Mouse (Mus musculus) cortical plate, adult 2 months (tissue): ENCODE measurements around the gene Mtcl1. TPM values are rescaled to one million over a fixed set of nuclear protein-coding genes. Genes with fewer than 3 reads are reported as not detected.

Experiments used
- H3K27ac ChIP-seq: fragments of 200-500 bp; 2 replicates; pipeline ENCODE4 v1.5.1; 2012; ENCODE audit warnings: low read length, control low read depth, inconsistent platforms; ENCODE audit not compliant: insufficient read depth
- H3K4me1 ChIP-seq: fragments of 200-500 bp; 2 replicates; pipeline ENCODE4 v1.6.1; 2011; ENCODE audit warnings: low read length; ENCODE audit not compliant: control insufficient read depth, insufficient read depth
- H3K4me3 ChIP-seq: fragments of 200-500 bp; 2 replicates; pipeline ENCODE4 v1.5.1; 2011; ENCODE audit warnings: mild to moderate bottlenecking, low read length, control low read depth; ENCODE audit not compliant: insufficient read depth
- CTCF ChIP-seq: fragments of 200-500 bp; IDR thresholded peaks from 2 replicates; pipeline ENCODE4 v1.5.1; 2011; ENCODE audit warnings: mild to moderate bottlenecking, control low read depth, low read length; ENCODE audit not compliant: insufficient read depth; ENCODE audit errors: extremely low read depth
- POLR2A ChIP-seq: fragments of 200-500 bp; IDR thresholded peaks from 2 replicates; pipeline ENCODE4 v1.6.1; 2011; ENCODE audit warnings: mild to moderate bottlenecking, low read length, control low read depth; ENCODE audit not compliant: insufficient read depth; ENCODE audit errors: extremely low read depth
- polyA plus RNA-seq: library from polyadenylated mRNA; depleted of rRNA; stranded (reverse); fragments of >200 nt; gene quantifications from 2 replicates; pipeline ENCODE4 v1.2.3, GENCODE M21; 2012

Gene Mtcl1
- polyA plus RNA-seq, 1 experiment: 47.8 TPM

DNA sequence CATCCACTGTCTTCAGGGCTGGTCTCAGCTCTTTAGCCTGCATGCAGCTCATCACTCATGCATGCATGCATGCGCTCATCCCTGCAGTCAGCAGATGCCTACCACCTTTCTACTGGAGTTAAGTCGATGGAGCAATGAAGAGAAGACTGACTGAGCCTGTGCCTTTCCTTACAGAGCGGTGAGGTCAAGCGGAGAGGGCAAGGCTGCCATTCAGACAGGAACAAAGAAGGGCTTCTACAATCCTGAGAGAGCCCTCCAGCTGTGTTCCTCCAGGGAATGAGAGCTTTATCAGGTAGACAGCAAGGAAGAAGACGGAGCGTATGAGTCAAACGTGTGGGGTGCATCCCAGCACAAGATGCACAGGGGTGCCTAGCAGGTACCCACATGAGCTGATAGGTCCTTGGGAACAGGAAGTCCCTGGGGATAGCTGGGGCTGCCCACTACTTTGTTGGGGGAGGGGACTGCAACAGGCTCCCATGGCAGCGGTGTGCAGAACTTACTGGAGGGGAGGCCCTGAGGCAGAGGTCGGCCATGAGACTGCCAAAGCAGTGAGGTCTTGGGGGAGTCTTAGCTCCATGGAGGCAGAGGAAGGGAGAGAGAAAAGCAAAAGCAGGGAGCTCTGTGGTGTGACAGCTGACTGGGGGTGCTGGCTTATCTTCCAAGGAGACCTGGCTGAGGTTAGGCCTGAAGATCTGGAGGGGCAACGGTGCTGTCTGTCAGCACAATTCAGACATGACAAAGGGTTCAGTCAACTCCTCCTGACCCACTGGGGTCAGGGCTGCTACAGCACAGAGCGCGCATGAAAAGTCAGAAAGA lies 37.2 kb downstream of the Mtcl1 start:
- TF ChIP-seq CTCF: no peak
- no peak for TF ChIP-seq POLR2A
- peaks cover 18% of the 10 kb centered on the region for H3K4me1 ChIP-seq

DNA sequence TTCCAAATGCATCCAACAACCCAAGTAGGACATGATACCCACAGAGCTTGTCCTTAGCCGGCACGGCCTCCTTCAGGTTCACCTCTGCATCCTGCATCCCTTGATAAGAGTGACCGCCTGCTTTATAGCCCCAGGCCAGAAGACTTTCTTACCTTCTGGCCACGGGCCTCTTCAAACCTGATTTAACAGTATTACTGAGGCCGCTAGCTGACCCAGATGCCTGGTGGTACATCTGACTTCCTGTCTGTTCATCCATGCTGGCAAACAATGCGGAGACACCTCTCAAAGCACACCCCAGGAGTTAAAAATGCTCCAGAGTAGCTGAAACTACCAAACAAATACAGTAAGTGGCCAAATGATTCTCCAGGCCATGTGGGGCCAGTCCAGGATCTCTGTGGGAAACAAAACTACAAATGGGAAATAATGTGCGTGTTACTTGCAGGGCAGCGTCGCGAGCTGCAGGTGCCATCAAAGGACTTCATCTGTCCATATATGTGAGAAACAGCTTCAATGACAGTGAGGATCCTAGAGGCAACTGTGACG lies 38.6 kb downstream of the Mtcl1 start:
- TF ChIP-seq CTCF (no peak), POLR2A (no peak)
- Histone ChIP-seq H3K4me3 (no peak overlapping the region), H3K4me1 (peaks cover 16% of the 10 kb centered on the region), H3K27ac (no peak overlapping the region)

More for the DNA sequence above, 37.2 kb downstream of the Mtcl1 start:
- Histone ChIP-seq H3K27ac (no peak overlapping the region), H3K4me3 (no peak overlapping the region)

DNA sequence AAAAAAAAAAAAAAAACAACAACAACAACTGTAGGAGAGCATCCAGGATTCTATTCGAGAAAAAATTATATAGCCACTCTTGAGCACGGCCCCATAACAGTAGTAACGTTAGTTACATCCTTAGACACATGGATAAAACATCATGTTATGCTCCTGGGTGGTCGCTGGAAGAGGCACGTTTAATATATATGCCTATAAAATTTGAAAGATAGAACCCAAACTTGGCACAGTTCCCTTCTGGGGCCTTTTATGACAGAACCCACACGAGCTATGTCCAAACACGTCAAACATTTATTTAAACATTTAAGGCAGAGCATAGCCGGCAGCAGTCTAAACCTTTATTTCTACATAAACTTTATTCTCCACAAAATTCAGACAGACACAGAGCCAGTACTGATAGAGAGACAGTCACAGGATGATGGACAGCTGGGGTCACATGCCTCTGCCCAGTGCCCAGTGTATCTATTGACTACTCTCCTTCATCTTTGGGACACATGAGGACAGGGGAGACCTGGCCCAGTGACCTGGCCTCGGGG lies 40.4 kb downstream of the Mtcl1 start:
- TF ChIP-seq CTCF: no peak
- TF ChIP-seq POLR2A: no peak
- H3K4me3 ChIP-seq: no peak overlapping the region
- no peak overlapping the region for H3K27ac ChIP-seq
- H3K4me1 ChIP-seq: peaks cover 22% of the 10 kb centered on the region

DNA sequence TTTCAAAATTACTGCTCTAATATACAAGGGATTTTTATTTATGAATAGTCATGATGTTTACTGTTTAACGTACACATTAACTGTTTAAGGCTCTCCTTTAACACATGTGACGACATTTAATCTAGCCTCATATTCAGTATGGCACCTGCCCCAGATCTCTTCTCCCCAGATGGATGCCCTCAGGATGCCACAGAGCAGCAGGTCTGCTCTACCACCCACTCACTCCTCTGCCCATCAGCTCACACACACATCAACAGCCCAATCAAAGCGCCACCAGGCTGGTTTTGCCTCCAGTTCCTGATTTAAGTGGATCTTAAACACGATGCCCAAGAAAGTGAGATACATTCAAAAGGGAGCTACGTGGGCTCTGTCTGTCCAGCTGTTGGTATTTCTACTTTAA lies 41.1 kb downstream of the Mtcl1 start:
- TF ChIP-seq POLR2A: no peak
- TF ChIP-seq CTCF: no peak
- Histone ChIP-seq H3K4me3 (no peak overlapping the region), H3K27ac (no peak overlapping the region), H3K4me1 (peaks cover 22% of the 10 kb centered on the region)

DNA sequence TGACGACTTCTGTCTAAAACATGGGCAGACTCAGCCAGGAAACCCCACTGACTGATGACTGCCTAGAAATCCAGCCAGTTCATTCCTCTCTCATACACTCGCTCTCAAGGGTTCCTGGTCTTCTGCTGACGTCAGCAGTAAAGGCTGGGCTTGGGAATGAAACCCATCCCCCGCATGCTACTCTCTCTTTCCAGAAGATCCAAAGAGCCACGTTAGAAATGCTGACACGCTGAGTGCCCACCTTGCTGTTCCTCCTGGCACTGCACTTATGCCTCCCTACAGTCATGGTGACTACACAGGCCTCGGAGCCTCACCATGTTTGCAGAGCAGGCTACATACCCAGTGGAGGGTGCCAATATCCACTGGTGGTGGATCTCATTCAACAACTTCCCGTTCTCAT lies 41.7 kb downstream of the Mtcl1 start:
- TF ChIP-seq CTCF: no peak
- TF ChIP-seq POLR2A: no peak
- no peak overlapping the region for H3K27ac ChIP-seq
- no peak overlapping the region for H3K4me3 ChIP-seq
- peaks cover 22% of the 10 kb centered on the region for H3K4me1 ChIP-seq

DNA sequence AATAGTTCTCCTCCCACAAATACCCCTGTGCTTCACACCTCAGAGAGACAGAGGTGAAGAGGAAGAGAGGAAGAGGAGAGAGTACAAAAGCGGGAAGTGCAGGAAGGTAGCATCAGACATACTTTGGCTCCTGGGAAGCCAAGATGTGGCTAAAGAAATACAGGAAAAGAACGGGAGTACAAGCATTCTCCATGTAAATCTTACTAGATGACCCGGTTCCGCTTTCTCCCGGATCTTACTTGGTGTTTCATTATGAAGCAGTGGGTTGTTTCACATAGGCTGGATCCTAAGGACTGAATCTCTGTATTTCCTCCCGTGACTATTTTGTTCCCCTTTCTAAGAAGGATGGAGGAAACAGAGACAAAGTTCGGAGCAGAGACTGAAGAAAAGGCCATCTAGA lies 43.9 kb downstream of the Mtcl1 start:
- TF ChIP-seq CTCF (no peak), POLR2A (no peak)
- Histone ChIP-seq H3K4me1 (peaks cover 13% of the 10 kb centered on the region; the same call in 1 of the 2 replicates), H3K27ac (no peak overlapping the region), H3K4me3 (no peak overlapping the region)

DNA sequence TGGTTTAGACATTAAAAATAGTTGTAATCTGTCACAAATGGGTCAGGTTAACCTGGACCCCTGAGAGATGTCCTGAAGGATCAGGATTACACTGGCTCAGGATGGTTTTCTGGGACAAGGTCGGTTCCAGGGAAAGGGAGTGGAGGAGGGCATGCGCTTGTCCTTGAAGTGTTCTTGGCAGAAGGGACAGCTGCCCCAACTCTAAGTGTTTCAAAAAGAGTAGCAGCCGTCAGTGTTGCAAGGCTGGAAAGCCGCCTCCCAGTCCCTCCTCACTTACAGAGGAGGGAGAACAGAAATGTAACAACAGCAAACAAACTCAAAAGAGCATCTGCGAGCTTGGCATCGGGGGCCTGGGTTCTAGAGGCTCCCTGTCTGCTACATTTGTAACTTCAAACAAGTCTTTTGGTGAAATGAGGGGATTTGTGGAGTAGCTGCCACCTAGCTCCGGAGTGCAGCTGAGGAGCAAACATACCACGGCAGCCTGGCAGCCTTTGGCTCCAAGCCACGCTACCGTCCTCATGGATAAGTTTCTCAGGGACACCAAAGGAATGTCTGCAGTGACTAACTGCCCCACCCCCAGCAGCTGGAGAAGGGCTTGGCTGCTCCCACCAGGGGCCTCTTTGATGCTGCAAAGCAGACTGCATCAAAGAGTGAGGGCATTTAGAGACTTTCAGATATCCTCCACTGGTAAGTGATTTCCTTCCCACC lies 44.5 kb downstream of the Mtcl1 start:
- no peak overlapping the region for H3K4me3 ChIP-seq
- H3K27ac ChIP-seq: 0 out of 2 replicates have a peak overlapping the region, but pooled peaks have one; percentile 0
- TF ChIP-seq POLR2A (no peak), CTCF (no peak)
- H3K4me1 ChIP-seq: peaks cover 13% of the 10 kb centered on the region; the same call in 1 of the 2 replicates

DNA sequence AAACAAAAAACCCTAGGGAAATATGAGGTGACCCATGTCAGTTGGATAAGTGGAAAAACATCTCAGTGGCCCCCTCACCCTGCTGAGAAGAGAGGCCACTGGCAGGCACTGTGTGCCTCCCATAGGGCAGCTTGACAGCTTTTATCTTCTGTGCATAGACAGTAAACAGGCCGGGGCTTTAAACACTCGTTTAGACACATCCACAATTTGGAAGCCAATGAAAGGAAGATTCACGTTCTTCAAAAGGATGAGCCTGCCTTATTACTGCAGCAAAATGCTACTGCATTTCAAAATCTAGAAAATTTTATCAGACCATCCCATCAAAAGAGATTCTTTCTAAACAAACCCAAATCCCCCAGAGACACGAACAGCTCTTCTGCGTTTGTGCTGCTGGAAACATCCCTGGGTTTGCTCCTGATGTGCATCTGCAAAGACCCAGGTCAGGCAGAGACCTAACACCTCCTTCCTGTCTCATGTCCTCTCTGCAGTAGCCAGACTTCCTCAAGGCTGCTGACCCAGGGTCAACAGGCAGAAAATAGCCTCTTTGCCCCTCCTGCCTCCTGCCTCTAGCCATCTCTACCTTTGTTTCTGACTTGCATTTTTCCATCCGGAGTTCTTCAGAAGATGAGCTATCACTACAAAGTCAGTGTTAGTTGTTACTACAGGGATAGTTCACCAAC lies 46.6 kb downstream of the Mtcl1 start:
- TF ChIP-seq CTCF: no peak
- TF ChIP-seq POLR2A: no peak
- H3K4me1 ChIP-seq: peaks cover 9% of the 10 kb centered on the region; the same call in 1 of the 2 replicates
- H3K4me3 ChIP-seq: no peak overlapping the region
- no peak overlapping the region for H3K27ac ChIP-seq
